Mouse (Mus musculus) stomach, postnatal 0 days (tissue): ENCODE data around the gene Gjb5.
A peak's percentile ranks its signal among the peaks of the same experiment; 100 is the strongest.

ENCODE experiments used
- CTCF ChIP-seq: IDR thresholded peaks from 2 replicates; pipeline ENCODE4 v1.5.1; 2016; ENCODE audit warnings: antibody characterized with exemption, low read depth, mild to moderate bottlenecking, moderate library complexity
- EP300 ChIP-seq: optimal IDR thresholded peaks from 2 replicates; pipeline ENCODE3; 2016; ENCODE audit warnings: antibody characterized with exemption

DNA sequence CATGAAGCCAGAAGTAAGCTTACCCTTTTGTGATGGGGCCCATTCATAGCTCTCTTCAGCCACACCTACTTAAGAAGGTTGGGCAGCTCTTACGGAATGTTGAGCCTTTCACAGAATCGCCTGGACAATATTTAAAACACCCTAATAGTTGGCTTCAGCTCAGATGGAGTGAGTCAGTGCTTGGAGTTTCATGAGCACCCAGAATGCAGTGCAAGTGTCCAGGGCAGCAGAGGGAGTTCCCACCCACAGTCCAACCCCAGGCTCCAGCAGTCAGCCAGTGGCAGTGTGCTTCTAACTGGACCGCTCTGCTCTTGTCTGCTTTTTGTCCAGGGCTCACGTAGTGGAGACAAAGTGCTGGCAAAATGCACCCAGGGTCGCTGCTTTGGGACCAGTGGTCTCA, 13.6 kb upstream of the Gjb5 start:
- peak; percentile 47 for TF ChIP-seq CTCF
- TF ChIP-seq EP300, result no peak
